Mouse (Mus musculus) right cerebral cortex, postnatal 25 days (tissue): Measurements from ENCODE around the gene Slc25a12.

Experiments used
- DNase-seq: peaks from one replicate; pipeline ENCODE4 v3.0.0; 2022

Gene Slc25a12

GRCm38 (mm10) chr2:71245416-71245815 lies 122.1 kb downstream of the Slc25a12 start:
- DNase-seq, result peak; percentile 40

GRCm38 (mm10) chr2:71244807-71245206 lies 122.7 kb downstream of the Slc25a12 start:
- DNase-seq, result no peak

- DNase-seq, result no peak
Observed at GRCm38 (mm10) chr2:71243058-71243672, 124.4 kb downstream of the Slc25a12 start.

GRCm38 (mm10) chr2:71242180-71242579 lies 125.4 kb downstream of the Slc25a12 start:
- no peak for DNase-seq

GRCm38 (mm10) chr2:71241505-71241904 lies 126.0 kb downstream of the Slc25a12 start:
- no peak for DNase-seq

- no peak for DNase-seq
Observed at GRCm38 (mm10) chr2:71236009-71236408, 131.5 kb downstream of the Slc25a12 start.

GRCm38 (mm10) chr2:71235420-71235819 lies 132.1 kb downstream of the Slc25a12 start:
- no peak for DNase-seq

- no peak for DNase-seq
Observed at GRCm38 (mm10) chr2:71232976-71233375, 134.6 kb downstream of the Slc25a12 start.

- DNase-seq, result no peak
Observed at GRCm38 (mm10) chr2:71231951-71232350, 135.6 kb downstream of the Slc25a12 start.

GRCm38 (mm10) chr2:71229603-71230002 lies 137.9 kb downstream of the Slc25a12 start:
- DNase-seq, result no peak

GRCm38 (mm10) chr2:71227398-71227797 lies 140.2 kb downstream of the Slc25a12 start:
- no peak for DNase-seq
